Mouse (Mus musculus) layer of hippocampus, postnatal 10 days (tissue): Measurements from ENCODE around the gene Zfp292. TPM values are rescaled to one million over a fixed set of nuclear protein-coding genes. Genes with fewer than 3 reads are reported as not detected.
A peak's percentile ranks its signal among the peaks of the same experiment; 100 is the strongest.

Experiments
- DNase-seq, 2 experiments: peaks; one replicate each; pipeline ENCODE4 v3.0.0; 2021; ENCODE audit warnings: low spot score in 2 of 2
- total RNA-seq, 2 experiments: library from RNA; stranded (reverse); gene quantifications; 2 replicates each; pipeline ENCODE4 v1.2.3; 2021

Gene Zfp292
- total RNA-seq, 2 experiments from 2014 or later: 26.1 to 27.7 TPM

DNA sequence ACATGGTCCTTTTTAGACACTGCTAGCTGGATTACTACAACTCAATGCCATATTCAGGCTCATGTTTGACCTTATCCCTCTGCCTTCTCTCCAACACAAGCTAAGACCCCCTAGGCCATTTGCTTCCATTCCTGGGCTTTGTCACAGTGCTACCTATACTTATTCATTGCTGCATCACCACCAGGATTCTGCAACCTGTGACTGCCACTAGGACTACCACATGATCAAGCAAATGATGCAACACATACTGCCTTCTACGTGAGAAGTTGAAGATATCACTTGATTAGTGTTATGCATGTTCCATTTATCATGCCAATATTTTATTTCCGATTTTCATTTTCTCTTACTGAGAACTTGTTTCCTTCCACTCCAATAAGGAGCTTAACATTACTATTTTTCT lies 84.8 kb downstream of the Zfp292 start:
- DNase-seq: no peak

DNA sequence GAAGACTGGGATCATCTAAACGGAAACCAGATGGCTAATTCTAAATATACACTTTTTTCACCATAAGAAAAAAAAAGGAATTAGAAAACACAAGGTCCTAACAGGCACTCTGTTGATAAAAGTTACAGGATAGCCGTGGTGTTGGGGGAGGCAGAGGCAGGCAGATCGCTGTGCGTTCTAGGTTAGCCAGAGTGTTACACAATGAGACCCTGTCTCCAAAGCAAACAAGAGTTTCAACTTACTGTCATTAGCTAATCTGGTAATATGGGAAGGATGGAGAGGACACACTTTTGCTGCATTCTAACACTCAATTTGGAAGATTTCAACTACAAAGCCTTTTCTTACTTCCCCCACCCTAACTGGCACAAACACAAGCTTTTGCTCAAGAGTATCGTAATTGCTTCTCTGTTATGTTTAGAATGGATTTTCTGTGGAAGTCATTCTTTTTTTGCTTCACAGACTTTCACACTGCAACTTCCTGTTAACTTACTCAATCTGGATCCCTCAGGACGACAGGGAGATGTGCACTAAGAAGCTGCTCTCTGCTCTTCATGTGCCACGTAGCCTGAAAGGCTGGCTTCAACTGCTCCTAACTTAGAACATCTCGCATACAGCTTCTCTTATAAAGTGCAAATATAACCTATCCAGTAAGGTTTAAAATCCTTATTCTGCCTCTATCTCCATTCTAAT lies 85.3 kb downstream of the Zfp292 start:
- no peak for DNase-seq

DNA sequence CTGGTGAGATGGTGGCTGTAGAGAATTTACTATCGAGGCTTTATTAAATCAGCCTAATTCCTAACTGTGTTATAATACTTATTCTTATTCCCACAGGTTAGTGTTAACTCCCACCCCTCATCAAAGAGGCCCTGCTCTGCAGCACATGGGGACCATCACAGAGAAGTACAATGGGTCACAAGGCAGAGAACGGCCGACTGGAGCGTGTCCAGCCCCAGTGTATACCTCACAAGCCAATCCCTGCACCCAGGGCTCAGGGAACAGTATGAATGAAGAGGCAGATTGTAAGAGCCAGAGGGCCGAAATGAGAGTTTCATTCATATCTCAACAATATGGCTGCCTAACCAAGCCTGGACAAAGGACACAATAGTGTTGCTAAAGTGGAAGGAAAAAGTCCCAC lies 86.5 kb downstream of the Zfp292 start:
- no peak for DNase-seq

DNA sequence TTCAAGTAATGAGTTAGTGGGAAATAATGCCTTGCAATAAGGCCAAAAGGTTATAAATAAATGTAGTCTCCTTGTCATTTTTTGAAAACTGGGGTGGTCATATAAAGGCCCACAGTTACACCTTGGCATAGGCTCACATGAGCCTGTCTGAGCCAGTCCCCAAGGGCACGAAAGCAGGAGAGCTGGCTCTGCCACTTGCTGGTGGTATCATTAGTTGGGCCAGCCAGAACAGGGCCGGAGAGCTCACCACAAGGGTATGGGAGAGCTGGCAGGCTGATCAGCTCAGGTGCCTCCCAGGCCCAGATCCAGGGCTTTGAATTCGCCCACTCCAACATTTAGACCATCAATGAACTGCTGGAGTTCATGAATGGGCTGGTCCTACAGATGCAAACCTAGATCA lies 96.3 kb downstream of the Zfp292 start:
- DNase-seq: no peak

DNA sequence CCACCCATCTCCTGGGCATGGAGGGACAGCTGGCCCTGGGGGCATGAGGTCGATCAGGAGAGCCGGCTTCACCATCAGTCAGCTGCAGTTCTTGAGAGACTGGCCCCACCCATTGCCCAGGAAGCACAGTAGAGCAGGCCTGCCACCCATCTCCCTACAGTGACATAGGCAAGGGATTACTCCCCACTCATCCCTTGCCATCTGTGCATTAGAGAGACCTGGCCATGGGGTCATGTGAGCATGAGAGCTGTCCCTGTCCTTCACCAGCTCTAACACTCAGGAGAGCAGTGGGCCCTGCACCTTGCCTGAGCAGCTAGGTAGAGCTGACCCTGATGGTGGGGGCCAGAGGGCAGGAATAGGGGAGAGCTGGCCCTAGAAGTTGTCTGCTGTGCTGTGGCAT lies 97.1 kb downstream of the Zfp292 start:
- no peak for DNase-seq

DNA sequence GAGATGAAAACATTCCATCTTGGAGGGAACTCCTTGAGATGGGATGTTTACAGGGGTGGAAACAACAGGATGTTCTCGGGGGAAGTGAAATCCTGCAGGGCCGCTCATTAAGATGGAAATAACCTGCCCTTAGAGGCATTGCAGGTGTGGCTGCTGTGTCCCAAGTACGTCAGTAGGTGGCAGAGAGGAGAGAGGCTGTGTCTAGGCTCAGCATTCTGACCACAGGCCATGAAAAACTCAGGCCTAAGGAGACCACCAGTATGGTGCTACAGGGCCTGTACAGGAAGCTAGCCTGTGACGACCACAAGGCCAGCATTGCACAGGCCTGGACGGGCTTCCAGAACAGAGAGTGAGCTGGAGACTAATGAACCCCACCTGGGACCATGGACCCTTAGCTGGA lies 97.9 kb downstream of the Zfp292 start:
- no peak for DNase-seq

DNA sequence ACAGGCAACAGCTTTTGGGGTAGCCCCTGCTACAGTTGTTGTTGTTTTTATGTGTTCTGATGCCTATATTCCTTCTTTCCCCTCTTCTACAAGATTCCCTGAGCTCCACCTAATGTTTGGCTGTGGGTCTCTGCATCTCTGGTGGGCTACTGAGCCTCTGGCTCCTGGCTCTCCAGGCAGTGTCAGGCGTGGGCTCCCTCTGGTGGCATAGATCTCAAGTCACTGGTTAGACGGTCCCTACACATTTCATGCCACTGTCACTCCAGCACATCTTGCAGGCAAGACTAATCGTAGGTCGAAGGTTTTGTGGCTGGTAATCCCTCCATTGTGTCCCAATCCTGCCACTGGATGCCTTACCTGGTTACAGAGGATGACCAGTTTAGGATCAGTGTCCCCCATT lies 100.0 kb downstream of the Zfp292 start:
- DNase-seq: no peak

DNA sequence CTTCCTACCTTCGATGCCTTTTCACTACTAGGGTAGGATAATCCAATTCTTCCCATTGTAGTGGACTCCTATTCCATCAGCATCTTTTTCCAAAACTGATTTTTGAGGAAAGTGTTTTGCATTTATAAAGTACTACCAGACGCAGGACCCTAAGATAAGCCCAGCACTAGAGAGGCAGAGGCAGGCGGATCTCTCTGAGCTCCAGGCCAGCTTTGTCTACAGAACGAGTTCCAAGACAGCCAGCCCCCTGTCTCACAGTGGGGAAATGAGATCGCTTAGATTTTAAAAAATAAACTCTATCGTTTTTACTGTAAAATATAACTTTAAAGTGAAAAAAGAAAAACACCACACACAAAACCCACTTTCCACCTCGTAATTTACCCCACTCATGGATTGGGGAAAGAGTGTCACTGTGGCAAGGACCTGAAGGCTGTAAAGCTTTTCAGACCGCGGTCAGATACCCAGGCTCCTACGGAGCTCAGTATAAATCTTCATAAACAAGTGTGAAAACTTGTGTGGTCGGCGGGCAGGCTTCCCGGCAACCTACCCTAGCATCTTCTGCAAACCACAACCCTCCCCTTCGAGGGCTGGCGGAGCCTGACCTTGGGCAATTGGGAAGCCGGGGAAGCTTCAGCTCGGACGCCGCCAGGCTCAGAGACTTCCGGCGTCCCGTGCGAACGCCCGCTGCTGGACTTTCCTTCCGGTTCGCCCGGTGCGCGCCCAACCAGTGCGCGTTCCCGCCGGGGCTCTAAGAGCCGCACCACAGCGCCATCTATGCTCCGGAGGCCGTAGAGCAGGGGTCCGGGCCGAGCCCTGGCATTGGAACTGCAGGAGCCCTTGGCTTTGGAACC lies 104.9 kb downstream of the Zfp292 start, which contains the start of gene Smim8:
Gene Smim8 (minus strand): TSS at position 747 of the 851 bp plus-strand sequence.
- DNase-seq: peak; percentile 93 to 95

DNA sequence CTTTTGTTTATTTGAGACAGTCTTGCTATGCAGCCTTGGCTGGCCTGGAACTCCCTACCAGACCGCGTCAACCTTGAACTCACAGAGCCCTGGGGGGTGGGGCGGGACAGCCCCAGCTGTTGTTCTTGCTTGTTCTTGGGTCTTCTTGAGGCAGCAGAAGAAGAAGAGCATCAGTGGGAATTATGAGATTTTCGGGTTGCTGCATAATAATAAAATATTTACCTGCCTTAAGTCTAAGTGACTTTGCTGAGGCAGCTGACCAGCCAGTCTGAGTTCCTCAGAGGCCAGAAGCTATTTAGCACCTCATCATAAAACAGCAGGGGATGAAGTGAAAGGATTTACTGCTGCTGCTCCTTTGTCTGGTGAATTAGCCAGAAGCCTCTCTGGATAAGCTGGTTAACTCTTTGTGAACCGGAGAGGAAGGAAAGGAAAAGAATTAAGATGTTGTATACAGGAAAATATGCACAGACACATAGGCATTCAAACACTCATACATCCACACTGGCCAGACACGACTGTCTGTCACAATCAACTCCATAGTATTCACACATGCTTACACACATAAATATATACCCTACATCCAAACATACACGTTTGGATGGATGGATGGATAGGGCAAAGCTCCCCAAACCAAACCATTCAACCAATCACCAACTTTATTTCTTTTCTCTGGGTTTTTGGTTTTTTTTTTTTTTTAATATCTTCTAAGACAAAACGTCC lies 110.9 kb downstream of the Zfp292 start:
- DNase-seq: no peak

DNA sequence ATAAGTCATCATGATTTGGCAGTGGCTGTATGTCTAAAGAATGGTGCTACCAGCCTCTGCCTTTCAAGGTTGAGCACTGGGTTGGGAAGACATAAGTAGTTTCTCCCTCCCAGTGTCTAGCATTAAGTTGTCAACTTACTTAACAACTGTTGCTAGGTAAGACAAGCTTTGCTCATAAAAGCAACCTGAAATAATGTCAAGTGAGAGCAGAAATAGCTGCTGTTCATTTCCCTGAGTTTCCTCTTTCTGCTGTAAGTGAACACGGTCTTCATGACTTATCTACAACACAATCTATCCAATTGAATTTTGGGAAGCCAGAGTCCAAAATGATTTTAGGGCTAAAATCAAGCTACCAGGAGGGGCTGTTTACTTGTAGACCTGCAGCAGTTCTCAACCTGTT lies 126.6 kb downstream of the Zfp292 start, which contains the start of gene Gm136:
Gene Gm136 (minus strand): TSS at position 101 of the 400 bp plus-strand sequence.
- no peak for DNase-seq

Other genes starting within 250 kb of the Zfp292 start
- 10 to 100 TPM; 26.6 to 29.2 TPM for gene Slc35a1, start 195.5 kb downstream of the Zfp292 start, total RNA-seq
- gene Cfap206, start 152.8 kb downstream of the Zfp292 start, total RNA-seq: 1 to 10 TPM; 2.3 to 2.5 TPM
- not detected for gene Gm136, start 126.7 kb downstream of the Zfp292 start, total RNA-seq
- 10 to 100 TPM; 20.8 to 27.3 TPM for gene Smim8, start 104.5 kb downstream of the Zfp292 start, total RNA-seq
- not detected for gene Cga, start 10.8 kb upstream of the Zfp292 start, total RNA-seq